Mouse (Mus musculus): ENCODE measurements at regions not wholly inside any gene's neighbourhood (a gene's known extent, or its start where the extent isn't known, plus 50 kb on each side); places are given as distances from the start of the nearest gene placed in this dataset.

DNA sequence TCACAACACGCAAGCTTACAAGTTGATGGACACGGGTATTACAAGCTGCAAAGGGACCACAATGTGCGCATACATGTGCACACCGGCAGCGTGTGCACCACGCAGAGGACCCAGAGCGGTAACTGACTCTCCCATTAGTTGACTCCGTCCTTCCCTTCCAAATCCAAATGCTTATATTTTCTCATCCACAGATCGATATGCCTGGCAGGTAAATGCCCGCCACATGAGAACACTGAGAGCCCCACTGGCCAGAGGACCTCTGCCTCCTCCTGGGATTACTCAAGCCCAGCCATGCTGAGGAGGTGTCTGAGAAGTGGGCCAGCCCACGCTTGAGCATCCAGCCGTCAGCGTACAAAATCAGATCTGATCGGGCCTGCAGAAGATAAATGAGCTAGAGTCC, 279.6 kb downstream of the Gm826 start:
- H3K4me3 ChIP-seq (replicated peaks; ENCODE audit: extremely low read depth, low read depth, low read length): no peak overlapping the region
- WGBS: 82% methylated on average over 14 of the region's 14 CpGs
- no peak for TF ChIP-seq POLR2A (IDR thresholded peaks at IDR 0.05; ENCODE audit: borderline replicate concordance, extremely low read depth, low read depth, low read length)
- no peak for TF ChIP-seq CTCF (IDR thresholded peaks at IDR 0.05; ENCODE audit: insufficient read depth, low read length)
- no peaks in the 10 kb centered on the region for H3K4me1 ChIP-seq (ENCODE audit: control insufficient read depth, insufficient read depth, low read length)
- DNase-seq: no peak

DNA sequence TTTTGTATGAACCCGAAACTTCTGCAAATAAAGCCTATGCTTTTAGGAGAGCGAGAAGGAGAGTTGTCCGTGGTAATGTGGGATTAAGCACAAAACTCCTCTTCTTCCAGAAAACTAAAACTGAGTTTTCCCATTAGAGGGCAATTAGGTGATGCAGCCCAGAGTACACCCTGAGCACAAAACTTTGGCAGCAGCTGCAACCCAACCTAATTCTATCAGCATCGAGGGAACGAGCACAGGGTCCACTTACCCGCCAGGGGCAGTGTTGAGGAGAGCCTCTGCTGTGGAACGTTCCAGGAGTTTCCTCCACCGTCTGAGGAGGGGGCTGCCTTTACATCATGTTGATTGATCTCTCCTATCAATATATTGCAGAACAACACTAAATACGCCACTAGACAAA, 285.7 kb downstream of the Gm826 start:
- WGBS: 80% methylated on average over 9 of the region's 9 CpGs
- no peak for DNase-seq
- TF ChIP-seq POLR2A (IDR thresholded peaks at IDR 0.05; ENCODE audit: borderline replicate concordance, extremely low read depth, low read depth, low read length) (no peak), CTCF (IDR thresholded peaks at IDR 0.05; ENCODE audit: insufficient read depth, low read length) (no peak)
- no peaks in the 10 kb centered on the region for H3K4me1 ChIP-seq (ENCODE audit: control insufficient read depth, insufficient read depth, low read length)
- H3K4me3 ChIP-seq (replicated peaks; ENCODE audit: extremely low read depth, low read depth, low read length): no peak overlapping the region

DNA sequence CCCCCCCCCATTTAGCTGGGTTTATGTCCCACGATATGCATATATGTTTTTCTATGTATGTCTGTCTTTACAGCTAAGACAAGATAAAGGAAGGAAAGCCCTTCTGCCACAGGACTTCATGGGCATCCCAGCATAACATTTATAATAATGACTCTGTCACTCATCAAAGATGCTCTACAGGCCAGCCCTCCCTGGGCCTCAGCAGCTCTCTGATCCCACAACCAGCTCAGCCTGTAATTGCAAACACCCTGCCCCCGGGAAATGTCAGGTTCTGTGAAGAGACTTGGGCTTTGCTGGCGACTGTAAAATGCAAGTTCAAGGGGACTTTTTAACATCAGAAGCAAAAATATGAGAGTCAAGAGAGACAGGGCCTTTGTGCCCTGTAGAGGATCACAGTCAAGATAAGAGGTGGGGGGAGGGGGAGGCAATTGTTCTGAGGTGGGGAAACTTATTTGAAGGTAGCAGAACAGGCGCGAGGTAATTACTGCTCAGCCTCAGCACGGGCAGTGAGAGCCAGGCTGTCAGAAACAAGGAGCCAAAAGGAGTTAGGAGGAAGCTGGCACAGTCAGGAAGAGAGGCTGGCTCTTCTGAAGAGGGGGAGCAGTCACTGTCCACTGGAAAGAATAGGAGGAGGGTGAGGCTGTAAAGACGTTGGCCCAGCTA, 286.9 kb downstream of the Gm826 start:
- WGBS: 30% methylated on average over 7 of the region's 7 CpGs
- no peak for TF ChIP-seq CTCF (IDR thresholded peaks at IDR 0.05; ENCODE audit: insufficient read depth, low read length)
- no peak for TF ChIP-seq POLR2A (IDR thresholded peaks at IDR 0.05; ENCODE audit: borderline replicate concordance, extremely low read depth, low read depth, low read length)
- no peak overlapping the region for H3K4me3 ChIP-seq (replicated peaks; ENCODE audit: extremely low read depth, low read depth, low read length)
- no peak for DNase-seq
- H3K4me1 ChIP-seq (ENCODE audit: control insufficient read depth, insufficient read depth, low read length): no peaks in the 10 kb centered on the region

DNA sequence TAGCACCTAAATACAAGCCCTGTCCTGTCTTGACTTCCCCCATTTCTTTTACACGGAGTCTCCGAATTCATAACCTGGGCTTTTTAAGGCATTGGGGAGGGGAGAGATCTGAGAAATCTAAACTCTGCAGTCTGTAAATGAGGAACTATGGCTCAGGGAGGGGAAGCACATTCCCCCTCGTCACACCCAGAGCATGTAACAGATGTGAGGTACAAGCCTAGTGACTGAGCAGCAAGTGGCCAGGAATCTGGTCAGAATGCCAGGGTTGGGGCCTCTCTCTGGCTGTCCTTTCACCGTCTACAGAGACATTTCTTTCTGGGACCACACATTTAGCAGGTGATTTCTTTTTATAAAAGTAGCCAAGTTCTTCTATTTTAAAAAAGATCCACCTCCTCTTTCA, 289.4 kb downstream of the Gm826 start:
- H3K4me1 ChIP-seq (ENCODE audit: control insufficient read depth, insufficient read depth, low read length): no peaks in the 10 kb centered on the region
- DNase-seq: no peak
- H3K4me3 ChIP-seq (replicated peaks; ENCODE audit: extremely low read depth, low read depth, low read length): no peak overlapping the region
- no peak for TF ChIP-seq CTCF (IDR thresholded peaks at IDR 0.05; ENCODE audit: insufficient read depth, low read length)
- no peak for TF ChIP-seq POLR2A (IDR thresholded peaks at IDR 0.05; ENCODE audit: borderline replicate concordance, extremely low read depth, low read depth, low read length)
- 69% methylated on average over 4 of the region's 4 CpGs for WGBS

DNA sequence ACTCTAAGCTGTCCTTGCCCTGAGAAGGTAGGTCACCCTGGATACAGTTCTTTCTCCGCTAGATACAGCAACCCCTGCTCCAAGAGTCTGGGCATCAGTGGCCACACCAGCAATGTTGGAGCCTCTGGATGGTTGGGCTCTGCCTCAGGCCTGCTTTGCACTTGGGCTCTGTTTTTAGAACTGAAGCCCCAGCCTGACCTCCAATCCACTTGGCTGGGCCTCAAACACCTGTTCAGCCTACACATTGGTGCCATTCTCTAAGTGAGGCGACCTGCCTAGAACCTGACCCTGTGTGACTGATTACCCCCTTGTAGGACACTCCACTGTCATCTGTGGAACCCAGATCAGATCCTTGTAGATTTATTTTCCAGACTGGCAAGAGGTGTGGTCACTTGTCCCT, 289.8 kb downstream of the Gm826 start:
- 80% methylated on average over 2 of the region's 2 CpGs for WGBS
- Histone ChIP-seq H3K4me3 (replicated peaks; ENCODE audit: extremely low read depth, low read depth, low read length) (no peak overlapping the region), H3K4me1 (ENCODE audit: control insufficient read depth, insufficient read depth, low read length) (no peaks in the 10 kb centered on the region)
- TF ChIP-seq POLR2A (IDR thresholded peaks at IDR 0.05; ENCODE audit: borderline replicate concordance, extremely low read depth, low read depth, low read length) (no peak), CTCF (IDR thresholded peaks at IDR 0.05; ENCODE audit: insufficient read depth, low read length) (no peak)
- no peak for DNase-seq

DNA sequence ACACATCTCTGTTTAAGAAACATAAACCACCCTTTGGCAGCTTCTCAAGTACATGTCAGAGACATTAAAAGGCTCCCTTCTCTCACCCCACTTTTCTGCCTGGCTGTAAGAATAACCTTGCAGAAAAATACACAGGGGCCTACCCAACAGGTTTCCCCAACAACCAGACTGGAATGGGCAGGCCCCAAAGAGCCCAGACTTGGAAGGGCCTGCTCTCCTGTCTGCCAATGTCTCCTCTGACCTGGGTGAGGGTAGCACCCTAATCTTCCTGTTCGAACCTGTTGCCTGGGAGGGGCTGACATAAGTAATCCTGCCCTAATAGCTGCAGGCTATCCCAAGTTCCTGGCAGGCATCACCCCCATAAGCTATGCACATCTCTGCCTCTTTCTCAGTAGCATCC, 304.5 kb downstream of the Gm826 start:
- DNase-seq: no peak
- Histone ChIP-seq H3K4me3 (replicated peaks; ENCODE audit: extremely low read depth, low read depth, low read length) (no peak overlapping the region), H3K4me1 (ENCODE audit: control insufficient read depth, insufficient read depth, low read length) (no peaks in the 10 kb centered on the region)
- WGBS: 77% methylated on average over 1 of the region's 1 CpGs
- no peak for TF ChIP-seq POLR2A (IDR thresholded peaks at IDR 0.05; ENCODE audit: borderline replicate concordance, extremely low read depth, low read depth, low read length)
- TF ChIP-seq CTCF (IDR thresholded peaks at IDR 0.05; ENCODE audit: insufficient read depth, low read length): no peak

DNA sequence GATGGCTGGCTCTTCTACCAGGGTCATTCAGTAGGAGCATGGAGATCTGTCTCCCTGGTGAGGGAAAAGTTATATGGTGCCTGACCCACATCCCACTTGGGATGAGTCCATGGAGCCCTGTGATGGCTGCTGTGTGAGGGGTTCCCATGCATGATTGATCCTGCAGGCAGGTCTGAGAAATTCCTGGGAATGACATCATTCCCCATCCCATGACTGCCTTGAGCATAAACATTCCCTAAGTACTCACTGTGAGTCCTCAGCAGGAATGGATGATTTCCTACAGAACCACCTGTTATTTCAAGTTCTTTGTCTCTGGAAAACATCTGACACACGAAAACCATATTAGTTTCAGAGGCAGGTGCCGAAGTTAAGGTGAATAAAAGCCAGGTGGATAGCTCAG, 305.5 kb downstream of the Gm826 start:
- Histone ChIP-seq H3K4me1 (ENCODE audit: control insufficient read depth, insufficient read depth, low read length) (no peaks in the 10 kb centered on the region), H3K4me3 (replicated peaks; ENCODE audit: extremely low read depth, low read depth, low read length) (no peak overlapping the region)
- DNase-seq: no peak
- TF ChIP-seq CTCF (IDR thresholded peaks at IDR 0.05; ENCODE audit: insufficient read depth, low read length): no peak
- TF ChIP-seq POLR2A (IDR thresholded peaks at IDR 0.05; ENCODE audit: borderline replicate concordance, extremely low read depth, low read depth, low read length): no peak
- WGBS: 81% methylated on average over 2 of the region's 2 CpGs

DNA sequence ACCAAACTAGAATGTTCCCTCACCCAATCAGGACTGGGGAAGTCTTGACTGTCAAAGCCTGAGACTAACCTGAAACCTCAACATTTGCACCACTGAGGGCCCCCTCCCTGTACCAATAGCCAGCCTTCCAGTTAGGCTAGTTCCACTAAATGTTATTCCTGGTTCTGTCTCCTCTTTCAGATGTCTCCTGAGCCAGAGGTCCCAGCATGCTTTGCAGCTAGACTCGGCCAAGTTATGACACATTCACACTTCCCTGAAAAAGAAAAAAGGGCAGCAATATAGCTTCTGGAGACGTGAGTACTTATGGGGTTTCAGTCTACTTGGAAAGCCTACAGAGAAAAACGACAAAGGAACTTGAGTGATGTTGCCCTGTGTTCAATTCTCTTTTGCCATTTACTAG, 308.1 kb downstream of the Gm826 start:
- H3K4me3 ChIP-seq (replicated peaks; ENCODE audit: extremely low read depth, low read depth, low read length): no peak overlapping the region
- 46% methylated on average over 3 of the region's 3 CpGs for WGBS
- no peak for DNase-seq
- H3K4me1 ChIP-seq (ENCODE audit: control insufficient read depth, insufficient read depth, low read length): no peaks in the 10 kb centered on the region
- TF ChIP-seq CTCF (IDR thresholded peaks at IDR 0.05; ENCODE audit: insufficient read depth, low read length) (no peak), POLR2A (IDR thresholded peaks at IDR 0.05; ENCODE audit: borderline replicate concordance, extremely low read depth, low read depth, low read length) (no peak)

DNA sequence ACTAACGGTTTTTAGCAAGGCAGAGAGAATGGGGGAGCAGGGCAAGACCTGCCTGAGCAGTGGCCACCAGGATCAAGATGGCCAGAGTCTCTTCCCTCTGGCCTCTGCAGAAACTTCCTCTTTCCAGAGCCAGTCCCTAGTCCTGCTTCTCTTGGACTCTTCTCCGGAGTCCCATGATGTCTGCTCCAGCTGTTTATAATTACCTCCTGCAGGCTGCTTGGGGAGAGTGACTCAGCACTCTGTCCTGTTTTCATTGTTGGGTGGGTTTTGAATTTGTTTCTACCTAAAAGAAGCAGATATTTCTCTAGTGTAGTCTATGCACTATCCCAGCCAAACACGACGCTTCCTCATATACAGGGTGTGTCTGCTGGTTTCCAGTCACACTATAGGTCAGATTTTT, 312.4 kb downstream of the Gm826 start:
- Histone ChIP-seq H3K4me1 (ENCODE audit: control insufficient read depth, insufficient read depth, low read length) (no peaks in the 10 kb centered on the region), H3K4me3 (replicated peaks; ENCODE audit: extremely low read depth, low read depth, low read length) (no peak overlapping the region)
- TF ChIP-seq POLR2A (IDR thresholded peaks at IDR 0.05; ENCODE audit: borderline replicate concordance, extremely low read depth, low read depth, low read length) (no peak), CTCF (IDR thresholded peaks at IDR 0.05; ENCODE audit: insufficient read depth, low read length) (no peak)
- WGBS: 71% methylated on average over 4 of the region's 4 CpGs
- no peak for DNase-seq

DNA sequence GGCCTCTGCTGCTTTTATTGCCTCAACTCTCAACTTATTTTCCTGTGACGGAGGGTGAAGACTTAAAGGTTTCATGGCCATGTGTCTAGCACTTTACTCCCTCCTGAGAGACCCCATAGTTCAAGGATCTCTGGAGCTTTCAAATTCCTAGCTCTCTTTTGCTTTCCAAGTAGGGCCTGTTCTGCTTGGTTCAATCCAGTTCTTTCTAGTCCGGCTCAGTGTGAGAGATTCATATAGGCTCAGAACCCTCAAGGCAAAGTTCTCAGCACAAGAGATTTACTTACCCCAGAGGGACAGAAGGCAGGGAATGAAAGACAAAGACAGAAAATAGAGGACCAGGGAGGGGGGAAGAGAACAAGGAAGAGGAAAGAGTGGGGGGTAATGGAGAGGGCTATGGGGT, 313.1 kb downstream of the Gm826 start:
- no peak overlapping the region for H3K4me3 ChIP-seq (replicated peaks; ENCODE audit: extremely low read depth, low read depth, low read length)
- DNase-seq: no peak
- WGBS: 95% methylated on average over 2 of the region's 2 CpGs
- TF ChIP-seq POLR2A (IDR thresholded peaks at IDR 0.05; ENCODE audit: borderline replicate concordance, extremely low read depth, low read depth, low read length): no peak
- no peak for TF ChIP-seq CTCF (IDR thresholded peaks at IDR 0.05; ENCODE audit: insufficient read depth, low read length)
- H3K4me1 ChIP-seq (ENCODE audit: control insufficient read depth, insufficient read depth, low read length): no peaks in the 10 kb centered on the region

Data from lung, adult 2 months (tissue).